Mouse (Mus musculus): ENCODE measurements around the gene Rnf186. TPM values are rescaled to one million over a fixed set of nuclear protein-coding genes. Genes with fewer than 3 reads are reported as not detected.
A peak's percentile ranks its signal among the peaks of the same experiment; 100 is the strongest.

Gene Rnf186
- polyA plus RNA-seq, 1 experiment: not detected

DNA sequence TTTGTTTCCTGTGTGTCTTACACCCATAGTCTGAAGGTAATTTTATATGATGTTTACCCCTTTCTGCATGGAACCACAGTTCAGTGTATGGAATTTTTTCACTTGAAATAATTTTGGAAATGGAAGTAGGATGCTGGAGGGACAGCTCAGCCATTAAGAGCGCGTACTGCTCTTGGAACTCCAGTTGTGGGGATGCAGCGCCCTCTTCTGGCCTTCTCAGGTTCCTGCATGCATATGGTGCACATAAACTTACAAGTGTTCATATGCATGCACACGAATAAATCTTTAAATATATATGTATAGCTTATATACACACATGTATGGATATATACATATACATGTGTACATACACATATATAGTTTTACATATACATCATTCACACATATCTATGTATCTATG, 30.2 kb downstream of the Rnf186 start:
- Histone ChIP-seq H3K4me1 (ENCODE audit: control insufficient read depth, insufficient read depth, low read length) (no peaks in the 10 kb centered on the region), H3K36me3 (ENCODE audit: control insufficient read depth, insufficient read depth, low read length) (no peaks in the 10 kb centered on the region), H3K4me3 (ENCODE audit: control insufficient read depth, low read depth, low read length) (no peak overlapping the region), H3K27me3 (ENCODE audit: control insufficient read depth, insufficient read depth, low read length) (no peaks in the 10 kb centered on the region), H3K27ac (ENCODE audit: control insufficient read depth, insufficient read depth, low read depth, low read length) (no peak overlapping the region)
- TF ChIP-seq POLR2A (IDR thresholded peaks at IDR 0.05; ENCODE audit: control insufficient read depth, low read depth, low read length) (no peak), CTCF (IDR thresholded peaks at IDR 0.05; ENCODE audit: control insufficient read depth, insufficient read depth, insufficient replicate concordance, low read depth, low read length) (peak; percentile 77; the same call in 1 of the 2 replicates)

DNA sequence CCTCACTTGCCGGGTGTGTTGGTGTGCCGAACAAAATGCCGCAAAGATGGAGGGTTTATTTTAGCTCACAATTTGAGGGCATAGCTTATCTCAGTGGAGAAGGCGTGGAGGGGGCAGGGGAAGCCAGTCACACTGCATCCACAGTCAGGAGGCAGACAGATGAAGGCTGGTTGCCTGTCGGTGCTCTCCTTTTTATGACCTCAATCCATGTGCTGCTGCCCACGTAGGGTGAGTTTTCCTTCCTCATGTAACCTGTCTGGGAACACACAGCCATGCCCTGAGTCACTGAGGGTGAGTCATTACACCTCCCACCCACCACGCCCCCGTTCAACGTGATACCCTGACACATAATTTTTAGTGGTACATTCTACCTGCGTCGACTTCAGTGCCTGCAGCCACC, 31.7 kb downstream of the Rnf186 start:
- Histone ChIP-seq H3K4me1 (ENCODE audit: control insufficient read depth, insufficient read depth, low read length) (no peaks in the 10 kb centered on the region), H3K4me3 (ENCODE audit: control insufficient read depth, low read depth, low read length) (no peak overlapping the region), H3K27me3 (ENCODE audit: control insufficient read depth, insufficient read depth, low read length) (no peaks in the 10 kb centered on the region), H3K36me3 (ENCODE audit: control insufficient read depth, insufficient read depth, low read length) (no peaks in the 10 kb centered on the region), H3K27ac (ENCODE audit: control insufficient read depth, insufficient read depth, low read depth, low read length) (no peak overlapping the region)
- TF ChIP-seq CTCF (IDR thresholded peaks at IDR 0.05; ENCODE audit: control insufficient read depth, insufficient read depth, insufficient replicate concordance, low read depth, low read length): no peak
- TF ChIP-seq POLR2A (IDR thresholded peaks at IDR 0.05; ENCODE audit: control insufficient read depth, low read depth, low read length): no peak

DNA sequence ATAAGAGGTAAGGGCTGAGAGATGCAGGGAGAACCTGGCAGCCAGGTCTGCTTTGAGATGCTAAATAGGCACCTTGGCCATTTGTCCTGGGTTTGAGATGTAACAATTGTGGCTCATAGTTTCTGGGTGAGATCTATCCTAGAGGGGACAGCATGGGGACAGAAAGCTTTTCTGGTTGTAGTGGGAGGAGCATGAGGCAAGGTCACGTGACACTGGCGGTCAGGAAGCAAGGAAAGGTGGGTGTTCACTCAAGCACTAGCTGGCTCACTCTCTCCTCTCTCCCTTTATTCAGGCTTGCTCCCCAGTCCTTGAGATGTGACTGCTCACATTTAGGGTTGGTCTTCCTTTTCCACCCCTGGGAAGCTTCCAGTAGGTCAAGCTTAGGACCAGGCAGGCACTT, 34.1 kb downstream of the Rnf186 start:
- no peaks in the 10 kb centered on the region for H3K36me3 ChIP-seq (ENCODE audit: control insufficient read depth, insufficient read depth, low read length)
- no peak overlapping the region for H3K4me3 ChIP-seq (ENCODE audit: control insufficient read depth, low read depth, low read length)
- no peaks in the 10 kb centered on the region for H3K27me3 ChIP-seq (ENCODE audit: control insufficient read depth, insufficient read depth, low read length)
- no peaks in the 10 kb centered on the region for H3K4me1 ChIP-seq (ENCODE audit: control insufficient read depth, insufficient read depth, low read length)
- no peak overlapping the region for H3K27ac ChIP-seq (ENCODE audit: control insufficient read depth, insufficient read depth, low read depth, low read length)
- TF ChIP-seq CTCF (IDR thresholded peaks at IDR 0.05; ENCODE audit: control insufficient read depth, insufficient read depth, insufficient replicate concordance, low read depth, low read length) (no peak), POLR2A (IDR thresholded peaks at IDR 0.05; ENCODE audit: control insufficient read depth, low read depth, low read length) (no peak)

DNA sequence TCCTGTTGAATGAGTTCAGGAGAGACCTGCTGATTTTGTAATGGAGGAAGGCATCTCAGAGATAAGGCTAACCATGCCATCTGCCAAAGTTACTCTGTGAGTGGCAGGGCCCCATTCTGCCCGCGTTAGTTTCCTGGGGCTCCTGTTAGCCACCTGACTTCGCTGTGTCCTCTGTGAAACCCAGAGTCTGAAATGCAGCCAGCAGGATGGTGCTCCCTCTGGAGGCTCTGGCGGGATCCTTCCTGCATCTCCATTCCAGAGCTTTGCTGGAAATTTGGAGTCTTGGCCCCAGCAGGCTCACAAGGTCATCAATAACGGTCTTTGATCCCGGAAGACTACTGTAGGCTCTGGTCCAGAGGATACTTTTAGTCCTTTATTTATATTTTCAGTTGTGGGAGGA, 34.5 kb downstream of the Rnf186 start:
- Histone ChIP-seq H3K27me3 (ENCODE audit: control insufficient read depth, insufficient read depth, low read length) (no peaks in the 10 kb centered on the region), H3K4me1 (ENCODE audit: control insufficient read depth, insufficient read depth, low read length) (no peaks in the 10 kb centered on the region), H3K4me3 (ENCODE audit: control insufficient read depth, low read depth, low read length) (no peak overlapping the region), H3K36me3 (ENCODE audit: control insufficient read depth, insufficient read depth, low read length) (no peaks in the 10 kb centered on the region), H3K27ac (ENCODE audit: control insufficient read depth, insufficient read depth, low read depth, low read length) (no peak overlapping the region)
- TF ChIP-seq CTCF (IDR thresholded peaks at IDR 0.05; ENCODE audit: control insufficient read depth, insufficient read depth, insufficient replicate concordance, low read depth, low read length) (peak; percentile 30; the same call in 1 of the 2 replicates), POLR2A (IDR thresholded peaks at IDR 0.05; ENCODE audit: control insufficient read depth, low read depth, low read length) (no peak)

DNA sequence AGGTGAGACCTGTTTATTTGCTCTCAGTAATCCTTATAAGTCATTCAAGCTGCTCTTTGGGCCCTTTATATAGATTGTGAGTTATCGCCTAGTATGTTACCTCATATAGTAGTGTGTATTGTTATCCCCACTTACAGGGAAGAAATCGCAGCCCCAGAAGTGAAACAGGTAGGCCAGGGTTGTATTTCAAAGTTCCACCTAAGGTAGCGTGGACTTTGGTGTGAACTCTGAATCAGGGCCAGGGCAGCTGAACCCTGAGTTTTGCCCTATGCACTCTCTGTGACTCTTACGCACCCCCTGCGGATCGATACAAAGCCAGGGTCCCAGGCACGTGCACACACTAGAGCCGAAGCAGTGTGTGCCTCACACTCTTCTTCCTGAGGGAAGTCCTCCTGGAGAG, 37.2 kb downstream of the Rnf186 start:
- Histone ChIP-seq H3K27me3 (ENCODE audit: control insufficient read depth, insufficient read depth, low read length) (no peaks in the 10 kb centered on the region), H3K36me3 (ENCODE audit: control insufficient read depth, insufficient read depth, low read length) (no peaks in the 10 kb centered on the region), H3K4me1 (ENCODE audit: control insufficient read depth, insufficient read depth, low read length) (no peaks in the 10 kb centered on the region), H3K4me3 (ENCODE audit: control insufficient read depth, low read depth, low read length) (no peak overlapping the region), H3K27ac (ENCODE audit: control insufficient read depth, insufficient read depth, low read depth, low read length) (no peak overlapping the region)
- TF ChIP-seq CTCF (IDR thresholded peaks at IDR 0.05; ENCODE audit: control insufficient read depth, insufficient read depth, insufficient replicate concordance, low read depth, low read length) (no peak), POLR2A (IDR thresholded peaks at IDR 0.05; ENCODE audit: control insufficient read depth, low read depth, low read length) (no peak)

DNA sequence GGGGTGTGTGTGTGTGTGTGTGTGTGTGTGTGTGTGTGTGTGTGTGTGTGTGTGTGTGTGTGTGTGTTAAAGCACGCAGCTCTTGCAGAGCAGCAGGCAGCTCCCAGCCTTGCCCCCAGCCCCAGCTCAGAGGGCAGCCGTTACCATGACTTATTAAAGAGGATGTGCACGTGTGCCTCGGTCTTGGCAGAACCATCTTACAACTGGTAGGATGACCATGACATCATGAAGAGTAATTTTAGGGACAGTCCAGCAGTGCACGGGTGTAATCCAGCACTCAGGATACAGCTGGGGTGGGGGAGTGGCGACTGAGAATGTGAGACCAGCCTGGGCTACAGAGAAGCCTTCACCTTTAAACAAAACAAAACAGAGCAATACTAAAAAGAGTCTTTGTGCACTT, 38.3 kb downstream of the Rnf186 start:
- Histone ChIP-seq H3K27me3 (ENCODE audit: control insufficient read depth, insufficient read depth, low read length) (no peaks in the 10 kb centered on the region), H3K4me3 (ENCODE audit: control insufficient read depth, low read depth, low read length) (no peak overlapping the region), H3K36me3 (ENCODE audit: control insufficient read depth, insufficient read depth, low read length) (no peaks in the 10 kb centered on the region), H3K4me1 (ENCODE audit: control insufficient read depth, insufficient read depth, low read length) (no peaks in the 10 kb centered on the region), H3K27ac (ENCODE audit: control insufficient read depth, insufficient read depth, low read depth, low read length) (no peak overlapping the region)
- TF ChIP-seq CTCF (IDR thresholded peaks at IDR 0.05; ENCODE audit: control insufficient read depth, insufficient read depth, insufficient replicate concordance, low read depth, low read length) (no peak), POLR2A (IDR thresholded peaks at IDR 0.05; ENCODE audit: control insufficient read depth, low read depth, low read length) (no peak)

DNA sequence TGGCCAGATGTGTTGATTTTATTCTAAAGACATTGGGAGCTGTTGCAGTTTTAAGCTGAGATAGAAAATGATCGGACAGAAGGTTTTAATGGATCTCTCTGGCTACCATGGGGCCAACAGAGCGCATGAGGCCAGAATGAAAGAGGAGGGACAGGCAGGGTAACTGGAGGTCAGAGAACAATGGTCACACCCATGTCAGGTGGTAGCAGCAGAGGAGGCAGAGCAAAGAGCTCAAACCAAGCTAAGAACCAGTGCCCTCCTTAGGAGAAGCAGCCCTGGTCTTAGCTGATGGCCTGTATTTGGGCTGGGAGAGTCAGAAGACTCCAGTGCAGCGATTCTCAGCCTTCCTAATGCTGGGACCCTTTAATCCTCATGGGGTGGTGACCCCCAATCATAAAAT, 40.4 kb downstream of the Rnf186 start:
- no peak overlapping the region for H3K27ac ChIP-seq (ENCODE audit: control insufficient read depth, insufficient read depth, low read depth, low read length)
- H3K36me3 ChIP-seq (ENCODE audit: control insufficient read depth, insufficient read depth, low read length): no peaks in the 10 kb centered on the region
- TF ChIP-seq CTCF (IDR thresholded peaks at IDR 0.05; ENCODE audit: control insufficient read depth, insufficient read depth, insufficient replicate concordance, low read depth, low read length) (no peak), POLR2A (IDR thresholded peaks at IDR 0.05; ENCODE audit: control insufficient read depth, low read depth, low read length) (no peak)
- H3K4me3 ChIP-seq (ENCODE audit: control insufficient read depth, low read depth, low read length): no peak overlapping the region
- no peaks in the 10 kb centered on the region for H3K4me1 ChIP-seq (ENCODE audit: control insufficient read depth, insufficient read depth, low read length)
- no peaks in the 10 kb centered on the region for H3K27me3 ChIP-seq (ENCODE audit: control insufficient read depth, insufficient read depth, low read length)

DNA sequence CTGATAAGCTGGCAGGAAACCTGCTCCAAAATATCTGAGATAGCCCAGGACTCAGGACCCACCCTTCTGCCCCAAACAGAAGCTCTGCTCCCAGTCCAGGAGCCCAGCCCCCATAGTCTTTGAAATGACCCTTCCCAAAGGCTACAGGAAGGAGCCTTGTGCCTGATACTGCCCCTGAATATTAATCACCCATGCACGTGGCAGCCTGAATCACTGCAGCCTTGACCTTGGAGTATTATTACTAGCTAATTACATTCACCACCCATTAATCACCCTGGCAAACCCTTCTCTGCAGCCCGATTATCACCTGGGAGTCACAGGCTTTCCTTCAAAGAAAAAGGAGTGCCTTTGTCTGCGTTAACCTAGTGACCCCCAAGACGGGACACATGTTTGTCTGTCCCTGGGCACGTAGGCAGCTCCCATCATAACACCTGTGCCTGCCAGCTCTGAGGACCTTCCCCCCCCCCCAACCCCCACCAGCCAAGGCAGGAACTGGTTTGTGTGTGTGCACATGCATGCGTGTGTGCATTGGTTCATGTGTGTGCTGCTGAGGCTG, 41.1 kb downstream of the Rnf186 start:
- no peak overlapping the region for H3K4me3 ChIP-seq (ENCODE audit: control insufficient read depth, low read depth, low read length)
- TF ChIP-seq CTCF (IDR thresholded peaks at IDR 0.05; ENCODE audit: control insufficient read depth, insufficient read depth, insufficient replicate concordance, low read depth, low read length) (no peak), POLR2A (IDR thresholded peaks at IDR 0.05; ENCODE audit: control insufficient read depth, low read depth, low read length) (no peak)
- no peaks in the 10 kb centered on the region for H3K27me3 ChIP-seq (ENCODE audit: control insufficient read depth, insufficient read depth, low read length)
- no peaks in the 10 kb centered on the region for H3K4me1 ChIP-seq (ENCODE audit: control insufficient read depth, insufficient read depth, low read length)
- no peaks in the 10 kb centered on the region for H3K36me3 ChIP-seq (ENCODE audit: control insufficient read depth, insufficient read depth, low read length)
- H3K27ac ChIP-seq (ENCODE audit: control insufficient read depth, insufficient read depth, low read depth, low read length): no peak overlapping the region
